Mouse (Mus musculus) thymus, postnatal 36 days (tissue): Measurements from ENCODE around the gene Olfr191.
"Not testable (repeated sequence)": the region's sequence is repeated elsewhere in the genome, so short reads cannot be mapped to it uniquely, and the experiment has no call there.

Source experiments
- DNase-seq, 2 experiments: peaks; one replicate each; pipeline ENCODE4 v3.0.0; 2022; ENCODE audit warnings: mixed read lengths in 2 of 2

The Olfr191 gene

GRCm38 (mm10) chr16:59089722-59090121, at the start of gene Olfr191:
Gene Olfr191, minus strand, starts transcription at chr16:59089822.
- DNase-seq, result not testable (repeated sequence)

- DNase-seq, result no peak
Observed at GRCm38 (mm10) chr16:59130740-59131139, 41.1 kb upstream of the Olfr191 start.

GRCm38 (mm10) chr16:59120969-59121368, 31.3 kb upstream of the Olfr191 start, which contains the start of gene Olfr194:
Gene Olfr194, minus strand, starts transcription at chr16:59121069.
- DNase-seq, result no peak

GRCm38 (mm10) chr16:59111781-59112180, 22.2 kb upstream of the Olfr191 start, which contains the start of gene Olfr193:
Gene Olfr193, minus strand, starts transcription at chr16:59111881.
- DNase-seq, result no peak

- DNase-seq, result not testable (repeated sequence)
Observed at GRCm38 (mm10) chr16:59108522-59108921, 18.9 kb upstream of the Olfr191 start.

GRCm38 (mm10) chr16:59105312-59105711, 15.7 kb upstream of the Olfr191 start:
- no peak for DNase-seq

- not testable (repeated sequence) for DNase-seq
Observed at GRCm38 (mm10) chr16:59081113-59081512, 8.5 kb downstream of the Olfr191 start.

GRCm38 (mm10) chr16:59077905-59078304, 11.7 kb downstream of the Olfr191 start, which contains the start of gene Olfr190:
Gene Olfr190, minus strand, starts transcription at chr16:59078005.
- DNase-seq, result no peak

- no peak for DNase-seq
Observed at GRCm38 (mm10) chr16:59073520-59073919, 16.1 kb downstream of the Olfr191 start.

- no peak for DNase-seq
Observed at GRCm38 (mm10) chr16:59071755-59072154, 17.9 kb downstream of the Olfr191 start.

- DNase-seq, result not testable (repeated sequence)
Observed at GRCm38 (mm10) chr16:59062411-59062810, 27.2 kb downstream of the Olfr191 start.

GRCm38 (mm10) chr16:59049286-59049685, 40.3 kb downstream of the Olfr191 start:
- DNase-seq, result not testable (repeated sequence)

GRCm38 (mm10) chr16:59048860-59049259, 40.8 kb downstream of the Olfr191 start:
- DNase-seq, result no peak

GRCm38 (mm10) chr16:59047579-59047978, 42.0 kb downstream of the Olfr191 start:
- no peak for DNase-seq

GRCm38 (mm10) chr16:59045835-59046234, 43.8 kb downstream of the Olfr191 start:
- DNase-seq, result no peak

- DNase-seq, result no peak
Observed at GRCm38 (mm10) chr16:59039710-59040109, 49.9 kb downstream of the Olfr191 start, which contains the start of gene Olfr187. Gene Olfr187, minus strand, starts transcription at chr16:59039767.
